Mouse (Mus musculus) ES-Bruce4 (cell line): ENCODE measurements around the gene Car6.

Experiments
- CTCF ChIP-seq: IDR thresholded peaks from one replicate; pipeline ENCODE4 v1.8.1; 2011; ENCODE audit warnings: low read depth, low read length
- POLR2A ChIP-seq: IDR thresholded peaks from one replicate; pipeline ENCODE4 v1.8.1; 2011; ENCODE audit warnings: low read length; ENCODE audit not compliant: insufficient read depth

DNA sequence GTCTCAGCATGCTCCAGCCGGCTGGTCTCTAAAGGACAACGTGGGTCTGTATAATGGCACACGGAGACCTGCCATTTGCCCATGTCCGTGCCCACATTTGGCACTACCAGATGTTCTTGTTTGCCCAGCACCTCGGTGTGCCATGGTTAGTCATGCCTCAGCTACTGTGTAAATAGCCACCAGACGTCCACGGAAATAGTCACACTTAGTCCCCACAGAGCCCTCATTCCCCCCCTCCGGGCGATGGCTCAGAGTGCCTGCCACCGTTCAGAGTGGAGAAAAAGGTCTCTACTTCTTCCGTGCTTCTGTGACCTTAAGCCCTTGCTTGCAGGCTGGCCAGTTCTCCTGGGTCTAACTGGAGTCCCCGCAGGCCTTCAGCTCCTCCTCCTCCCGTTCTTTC, 62.0 kb downstream of the Car6 start:
- no peak for TF ChIP-seq CTCF
- TF ChIP-seq POLR2A = no peak
